Mouse (Mus musculus): ENCODE data around the gene Eif6.

Gene Eif6

DNA sequence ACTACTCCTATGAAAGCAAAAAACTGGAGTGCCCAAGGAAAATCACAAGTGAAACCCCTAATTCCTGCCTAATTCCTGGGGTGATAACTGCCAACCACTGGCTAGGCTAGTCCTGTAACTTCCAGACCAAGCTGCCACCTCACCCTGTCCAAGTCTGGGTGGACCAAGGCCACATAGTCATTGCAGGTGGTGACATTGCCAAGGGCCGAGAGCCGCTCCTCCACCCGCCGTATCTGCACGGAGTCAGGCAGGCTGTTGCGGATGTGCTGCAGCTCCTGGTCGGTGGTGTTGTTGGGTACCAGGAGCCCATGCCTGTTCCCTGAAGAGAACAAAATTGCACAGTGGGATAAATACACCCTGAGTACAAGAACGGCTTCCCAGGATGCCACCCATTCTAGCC, 3.0 kb downstream of the Eif6 start:
- no peak for DNase-seq (ENCODE audit: low spot score in 2 of 2)

DNA sequence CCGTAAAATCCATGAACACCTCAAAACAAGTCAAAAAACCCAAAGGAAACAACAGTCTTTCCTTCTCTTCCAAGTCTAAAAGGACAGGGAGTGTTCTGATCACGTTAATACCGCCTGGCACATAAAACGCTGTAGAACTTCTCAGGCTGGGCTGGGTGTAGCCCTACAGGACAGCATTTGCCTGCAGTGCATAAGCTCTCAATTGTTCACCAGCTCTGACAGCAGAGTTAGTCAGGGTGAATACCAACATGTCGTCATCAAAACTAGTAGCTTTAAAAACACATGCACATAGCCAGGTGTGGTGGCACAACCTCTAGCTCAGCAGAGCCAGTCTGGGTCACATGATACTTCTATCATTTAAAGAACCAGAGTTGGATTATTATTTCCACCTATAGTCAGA, 5.9 kb downstream of the Eif6 start:
- no peak for DNase-seq (ENCODE audit: low spot score in 2 of 2)

DNA sequence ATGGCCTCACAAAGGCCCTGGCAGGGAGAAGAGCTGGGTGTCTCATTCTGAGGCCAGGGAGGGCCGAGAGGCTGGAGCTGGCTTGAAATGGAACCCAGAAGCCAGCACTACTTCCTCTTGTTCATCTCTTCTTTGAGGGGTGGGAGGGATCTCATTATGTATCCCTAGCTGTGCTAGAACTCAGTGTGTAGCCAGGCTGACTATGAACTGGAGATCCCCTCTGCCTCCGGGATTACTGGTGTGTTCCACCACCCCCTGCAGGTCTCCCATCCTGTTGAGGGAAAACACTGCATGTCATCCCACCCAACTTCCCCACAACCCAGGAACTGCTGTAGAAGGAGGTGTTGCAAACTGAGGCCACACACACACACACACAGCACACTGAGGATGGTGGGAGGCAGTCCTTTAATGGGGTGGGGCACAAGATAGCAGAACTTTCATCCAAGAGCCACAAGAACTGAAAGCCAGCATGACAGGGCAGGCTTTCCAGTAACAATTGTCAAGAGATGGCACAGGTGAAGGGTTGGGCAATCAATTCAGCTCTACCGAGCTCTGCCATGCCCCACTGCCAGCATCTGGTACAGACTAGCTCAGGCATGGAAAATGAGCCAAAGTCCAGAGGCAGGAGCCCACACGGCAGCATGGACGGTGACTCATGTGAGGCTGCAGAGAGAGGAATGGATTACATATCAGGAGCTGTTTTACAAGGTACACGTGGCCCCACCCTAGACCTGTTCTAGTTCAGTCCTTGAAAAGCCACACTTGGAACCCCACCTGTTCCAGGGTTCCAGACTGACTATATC, 7.1 kb downstream of the Eif6 start:
- no peak for DNase-seq (ENCODE audit: low spot score in 2 of 2)

DNA sequence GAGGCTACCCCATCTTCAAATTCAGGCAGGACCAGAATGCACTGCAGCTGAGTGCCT, 7.5 kb downstream of the Eif6 start, which contains the start of gene BC029722:
Gene BC029722 (minus strand): TSS at position 35 of the 57 bp plus-strand sequence.
- no peak for DNase-seq (ENCODE audit: low spot score in 2 of 2)

DNA sequence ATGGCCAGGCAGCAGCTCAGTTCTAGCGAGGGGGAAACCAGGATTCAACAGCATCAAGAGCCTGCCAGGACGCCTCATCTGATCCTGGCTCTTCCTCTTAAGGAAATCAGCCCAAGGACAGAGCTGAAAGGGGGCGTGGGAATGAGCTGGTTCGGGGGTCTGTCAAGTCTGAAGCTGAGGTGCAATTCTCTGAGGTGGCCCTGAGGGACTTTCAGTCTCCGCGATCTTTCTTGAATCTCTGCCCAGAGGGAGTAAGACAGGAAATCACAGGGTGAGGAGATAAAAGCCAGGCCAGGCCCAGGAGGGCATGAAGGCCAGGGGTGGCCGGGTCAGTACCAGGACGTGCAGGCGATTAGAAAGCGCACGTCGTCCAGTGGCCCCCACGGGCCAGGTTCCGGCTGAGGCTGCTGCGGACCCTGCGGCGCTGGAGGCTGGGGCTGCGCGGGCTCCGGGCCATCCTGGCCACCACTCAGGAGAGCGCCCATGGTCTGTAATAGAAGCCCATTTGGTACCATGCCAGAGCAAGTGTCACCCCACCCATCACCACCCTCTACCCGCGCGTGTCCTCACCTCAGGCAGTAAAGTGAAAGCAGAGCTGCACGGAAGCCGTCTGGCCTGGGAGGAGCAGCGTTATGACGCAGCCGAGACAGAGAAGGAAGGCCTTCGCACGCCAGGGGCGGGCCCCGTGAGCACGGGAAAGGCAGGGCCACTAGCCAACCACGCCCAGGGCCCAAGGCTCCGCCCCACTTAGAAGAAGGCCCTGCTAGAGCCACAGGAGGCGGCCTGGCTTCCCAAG, 7.9 kb downstream of the Eif6 start:
- DNase-seq (ENCODE audit: low spot score in 2 of 2) = peak; percentile 88 to 96

DNA sequence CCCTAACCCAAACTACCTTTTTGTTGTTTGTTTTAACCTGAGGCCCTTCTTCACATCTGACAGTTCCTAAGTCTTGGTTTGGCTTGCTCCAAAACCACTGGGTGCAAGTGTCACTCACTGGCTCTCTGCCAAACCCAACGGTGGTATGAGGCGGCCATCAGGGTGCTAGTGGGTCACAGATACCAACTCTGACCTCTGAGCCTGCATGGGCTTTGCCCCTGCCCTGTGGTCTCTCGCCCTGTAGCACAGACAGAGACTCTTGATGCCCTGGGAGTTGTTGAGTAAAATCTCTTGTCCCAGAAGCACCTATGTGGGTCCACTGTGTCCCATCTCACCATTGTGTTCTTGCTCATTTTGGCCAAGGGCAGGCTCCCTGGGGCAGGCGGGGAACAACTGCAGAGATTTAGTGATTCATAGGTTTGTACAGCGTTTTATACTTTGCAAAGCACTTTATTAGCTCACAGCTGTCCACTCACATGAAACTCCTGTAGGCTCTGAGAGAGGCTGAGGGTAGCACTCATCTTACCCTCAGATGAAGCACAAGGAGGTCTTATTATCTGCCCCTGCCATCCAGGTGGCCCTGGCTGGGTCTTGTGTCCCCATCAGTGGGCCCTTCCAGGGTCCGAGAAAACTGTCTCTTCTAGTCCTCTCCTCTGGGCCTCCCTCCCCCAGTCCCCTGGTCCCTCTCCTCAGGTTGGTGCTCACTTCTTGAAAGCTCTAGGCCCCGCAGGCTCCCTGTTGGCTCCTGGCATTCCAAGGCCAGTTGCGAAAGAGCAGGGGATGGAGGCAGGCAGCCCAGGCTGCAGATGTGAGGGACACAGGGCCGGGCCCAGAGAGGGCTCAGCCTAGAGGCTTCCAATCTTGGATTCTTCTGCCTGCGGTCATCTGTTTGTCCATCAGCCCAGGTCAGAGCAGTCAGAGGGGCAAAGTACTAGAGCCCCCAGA, 9.2 kb downstream of the Eif6 start:
- DNase-seq (ENCODE audit: low spot score in 2 of 2) = no peak

DNA sequence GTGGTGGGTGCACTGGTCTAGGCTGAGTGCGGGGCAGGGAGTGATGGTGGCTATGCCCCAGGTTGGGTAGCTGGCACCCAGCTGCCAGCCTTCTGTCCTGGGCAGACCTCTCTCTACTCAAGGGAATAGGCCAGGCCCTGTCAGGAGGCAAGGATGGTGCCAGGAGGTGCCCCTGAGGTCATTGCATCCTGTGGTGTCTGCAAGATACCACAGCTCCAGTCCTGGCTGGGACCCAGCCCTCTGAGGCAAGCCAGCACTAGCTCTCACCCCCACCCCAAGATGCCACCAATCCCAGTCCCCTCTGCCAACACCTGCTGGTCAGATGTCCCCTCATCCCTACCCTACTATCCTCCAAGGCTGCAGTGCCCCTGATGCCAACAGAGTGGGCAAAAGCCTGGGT, 10.5 kb downstream of the Eif6 start:
- no peak for DNase-seq (ENCODE audit: low spot score in 2 of 2)

DNA sequence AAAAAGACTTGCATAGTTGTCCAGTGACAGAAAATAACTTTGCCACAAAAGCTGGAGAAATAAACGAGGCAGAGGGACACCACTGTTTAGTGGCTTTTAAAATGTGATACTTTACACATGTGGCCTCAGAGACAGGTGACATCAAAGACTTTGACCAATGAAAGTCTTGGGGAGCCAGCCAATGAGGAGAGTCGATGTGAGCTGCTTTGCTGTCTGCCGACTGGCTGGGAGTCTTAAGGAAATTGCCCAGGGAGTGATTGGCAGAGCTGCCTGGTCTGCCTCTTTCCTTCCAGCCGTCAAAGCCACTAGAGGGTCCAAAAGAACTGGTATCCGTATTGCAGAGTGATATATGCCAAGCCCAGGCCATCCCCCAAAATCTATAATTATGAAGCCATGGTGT, 11.9 kb downstream of the Eif6 start:
- no peak for DNase-seq (ENCODE audit: low spot score in 2 of 2)

DNA sequence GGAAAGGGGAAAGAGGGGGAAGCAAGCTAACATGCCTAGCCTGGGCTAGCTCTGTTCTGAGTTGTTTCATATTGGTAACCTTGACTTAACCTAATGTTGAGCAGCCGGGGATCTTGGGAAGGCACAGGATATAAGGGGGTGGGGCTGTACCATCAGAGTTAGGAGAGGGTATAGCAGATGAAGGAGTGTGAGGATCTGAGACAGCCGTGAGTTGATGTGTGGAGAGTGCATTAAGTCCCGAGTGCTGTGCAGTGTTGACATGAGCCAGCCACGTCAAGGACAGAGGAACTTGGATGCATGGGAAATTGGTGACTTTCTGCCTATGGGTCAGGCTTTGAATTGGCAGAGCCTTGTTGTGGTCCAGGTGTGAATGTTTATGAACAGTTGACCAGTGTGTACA, 14.1 kb downstream of the Eif6 start:
- DNase-seq (ENCODE audit: low spot score in 2 of 2) = no peak

DNA sequence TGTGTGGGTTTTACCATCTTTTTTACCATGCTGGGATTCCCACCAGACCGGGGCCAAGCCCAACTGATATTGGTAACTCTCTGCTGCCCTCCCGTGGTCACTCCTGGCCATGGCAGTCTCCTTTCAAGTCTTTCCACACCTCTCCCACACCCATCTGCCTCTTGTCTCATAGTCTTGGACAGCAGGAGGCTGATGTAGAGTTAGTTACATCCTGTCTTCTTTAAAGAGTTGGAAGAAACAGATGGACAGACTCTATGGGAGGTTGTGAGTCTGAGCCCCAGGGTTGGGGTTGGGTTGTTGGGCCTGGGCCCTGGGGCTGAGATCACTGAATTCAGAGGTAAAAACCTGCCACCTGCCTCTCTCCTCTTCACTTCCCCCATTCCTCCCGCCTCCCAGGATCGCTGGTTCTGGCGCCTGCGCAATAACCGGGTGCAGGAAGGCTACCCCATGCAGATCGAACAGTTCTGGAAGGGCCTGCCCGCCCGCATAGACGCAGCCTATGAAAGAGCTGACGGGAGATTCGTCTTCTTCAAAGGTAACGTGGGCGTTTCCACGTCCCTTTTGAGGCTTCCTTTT, 14.8 kb downstream of the Eif6 start:
- DNase-seq (ENCODE audit: low spot score in 2 of 2) = peak; percentile 65 to 95

DNA sequence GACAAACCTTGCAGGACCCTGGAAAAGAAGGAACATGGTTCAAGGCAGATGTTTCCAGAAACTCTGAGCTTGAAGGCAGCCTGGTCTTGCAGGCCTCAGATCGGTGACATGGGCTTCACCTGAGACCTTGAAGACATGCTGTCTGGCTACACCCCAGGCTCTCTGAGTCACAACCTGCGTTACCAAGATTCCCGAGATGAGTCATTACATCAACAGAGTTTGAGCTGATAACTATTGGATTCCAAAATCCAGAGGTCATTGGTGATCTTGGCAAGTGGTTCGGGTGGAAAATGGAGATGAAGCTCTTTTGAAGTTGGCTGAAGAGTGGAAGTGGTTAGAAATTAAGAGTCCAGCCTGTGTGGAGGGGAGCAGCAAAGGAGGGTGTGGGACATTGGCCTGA, 17.1 kb downstream of the Eif6 start:
- DNase-seq (ENCODE audit: low spot score in 2 of 2) = no peak

DNA sequence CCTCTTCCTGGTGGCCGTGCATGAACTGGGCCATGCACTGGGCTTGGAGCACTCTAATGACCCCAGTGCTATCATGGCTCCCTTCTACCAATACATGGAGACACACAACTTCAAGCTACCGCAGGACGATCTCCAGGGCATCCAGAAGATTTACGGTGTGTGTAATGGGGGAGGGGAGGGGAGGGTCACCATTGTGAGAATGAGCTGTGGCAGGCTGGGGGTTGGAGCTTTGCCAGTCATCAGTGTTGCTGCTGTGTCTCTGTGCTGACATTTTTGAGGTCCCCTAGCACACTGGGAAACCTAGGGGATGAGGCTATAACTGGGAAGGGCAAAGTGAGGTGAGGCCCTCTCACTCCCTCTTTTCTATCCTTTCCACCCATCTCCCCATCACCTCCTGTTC, 19.3 kb downstream of the Eif6 start:
- no peak for DNase-seq (ENCODE audit: low spot score in 2 of 2)

DNA sequence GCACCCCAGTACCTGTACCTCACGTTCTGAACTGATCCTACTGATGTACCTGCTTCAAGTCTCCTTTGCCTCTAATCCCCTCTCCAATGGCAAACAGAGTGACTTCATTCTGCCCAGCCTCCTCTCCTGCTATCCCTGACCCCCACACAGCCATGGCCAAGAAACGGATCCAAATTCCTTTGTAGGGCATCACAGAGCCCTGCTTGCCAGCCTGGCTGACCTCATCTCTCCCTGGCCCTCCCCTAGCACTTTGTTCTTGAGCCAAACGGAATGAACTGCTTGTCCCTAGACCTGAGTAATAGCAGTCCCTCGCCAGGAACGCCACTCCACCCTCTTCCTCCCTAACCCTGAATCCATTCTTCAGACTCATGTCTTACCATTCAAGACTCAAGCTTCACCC, 20.2 kb downstream of the Eif6 start:
- no peak for DNase-seq (ENCODE audit: low spot score in 2 of 2)

DNA sequence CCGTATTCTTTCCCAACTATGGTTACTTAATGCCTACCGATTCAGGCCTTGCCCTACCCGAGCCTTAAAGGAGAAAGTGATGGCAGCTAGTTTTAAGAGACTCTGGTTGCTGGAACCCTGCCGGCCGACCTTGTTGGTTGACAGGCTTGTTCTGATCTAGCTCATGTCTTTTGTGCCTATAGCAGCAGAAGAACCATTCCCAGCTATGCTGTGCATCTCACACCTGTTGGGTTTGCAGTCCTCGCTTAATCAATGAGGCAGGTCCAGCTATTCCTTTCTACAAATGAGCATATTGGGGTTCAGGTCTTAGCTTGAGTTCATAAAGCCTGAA, 20.8 kb downstream of the Eif6 start:
- no peak for DNase-seq (ENCODE audit: low spot score in 2 of 2)

DNA sequence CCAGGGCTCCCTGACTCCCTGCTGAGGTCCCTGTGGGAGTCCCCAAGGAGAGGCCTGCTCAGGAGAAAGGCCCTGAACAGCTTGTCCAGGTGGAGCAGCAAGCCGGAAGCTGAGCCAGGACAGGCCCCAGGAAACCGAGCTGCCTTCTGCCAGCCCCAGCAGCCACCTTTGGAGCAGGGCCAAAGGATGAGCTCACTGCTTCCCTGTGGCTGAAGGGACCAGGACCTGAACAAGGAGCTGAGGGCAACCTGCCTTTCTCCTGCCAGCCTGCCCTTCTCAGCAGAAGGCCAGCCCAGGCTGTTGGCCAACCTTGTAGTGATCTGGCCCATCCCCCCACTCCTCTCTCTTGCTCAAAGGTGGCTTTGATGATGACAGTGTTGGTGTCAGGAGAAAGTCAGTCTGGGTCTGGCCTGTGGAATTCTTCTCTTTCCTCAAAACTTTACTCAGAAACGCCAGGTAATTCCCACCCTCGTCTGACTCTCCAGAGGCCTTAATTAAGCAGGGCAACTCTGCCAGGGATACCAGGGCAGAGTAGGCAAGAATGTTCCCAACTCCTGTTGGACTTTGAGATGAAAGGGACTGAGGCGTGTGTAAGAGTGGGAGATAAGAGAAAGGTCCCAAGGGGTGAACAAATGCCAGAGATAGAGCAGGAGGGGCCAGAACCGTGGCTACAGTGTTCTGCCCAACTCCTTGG, 21.3 kb downstream of the Eif6 start:
- no peak for DNase-seq (ENCODE audit: low spot score in 2 of 2)

DNA sequence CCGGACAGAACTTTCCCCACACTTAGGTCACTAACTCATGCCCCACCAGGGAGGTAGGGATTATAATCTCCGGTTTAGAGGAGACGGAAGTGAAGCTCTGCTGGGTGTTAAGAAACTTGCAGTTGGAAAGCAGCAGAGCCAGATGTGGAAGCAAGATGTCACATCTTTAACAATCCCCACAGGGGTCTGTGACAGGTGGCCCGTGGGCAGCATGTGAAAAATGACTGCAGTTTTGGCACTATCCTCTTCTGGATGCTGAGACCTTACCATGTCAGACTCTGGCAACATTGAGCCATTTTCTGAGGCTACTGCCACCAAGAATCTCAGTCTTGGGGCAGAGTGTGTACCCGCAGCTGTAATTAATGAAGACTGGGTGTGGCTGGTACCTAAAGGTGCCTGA, 22.7 kb downstream of the Eif6 start:
- no peak for DNase-seq (ENCODE audit: low spot score in 2 of 2)

DNA sequence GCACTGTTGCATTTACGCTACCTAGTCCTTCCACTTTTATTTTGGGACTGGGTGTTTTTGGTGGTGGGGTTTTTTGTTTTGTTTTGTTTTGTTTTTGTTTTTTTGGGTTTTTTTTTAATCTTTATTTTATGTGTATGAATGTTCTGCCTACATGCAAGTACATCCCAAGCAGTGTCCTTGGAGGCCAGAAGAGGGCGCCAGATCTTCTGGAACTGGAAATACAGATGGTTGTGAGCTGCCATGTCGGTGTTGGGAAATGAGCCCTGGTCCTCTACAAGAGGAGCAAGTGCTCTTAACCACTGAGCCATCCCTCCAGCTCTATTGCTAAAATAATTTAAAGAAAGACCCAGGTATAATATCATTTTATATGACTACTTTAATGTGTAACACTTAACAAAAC, 24.0 kb downstream of the Eif6 start:
- no peak for DNase-seq (ENCODE audit: low spot score in 2 of 2)

DNA sequence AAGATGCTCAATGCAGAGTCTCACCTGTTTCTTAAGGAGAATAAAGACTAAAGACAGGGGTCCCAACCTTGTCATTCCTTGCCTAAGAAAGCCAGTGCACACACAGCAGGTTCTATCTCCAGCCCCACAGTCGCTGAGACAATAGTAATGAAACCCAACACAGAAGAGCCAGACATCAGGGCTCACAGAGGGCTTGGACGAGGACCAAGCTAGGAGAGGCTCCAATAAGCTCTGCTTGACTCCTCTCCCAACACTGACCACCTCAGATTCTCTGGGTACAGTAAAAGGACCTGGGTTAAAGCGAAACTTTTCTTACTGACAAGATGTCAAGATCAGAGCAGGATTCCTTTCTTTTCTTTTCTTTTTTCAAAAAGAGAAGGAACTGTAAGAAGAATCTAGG, 28.1 kb downstream of the Eif6 start:
- DNase-seq (ENCODE audit: low spot score in 2 of 2) = no peak

DNA sequence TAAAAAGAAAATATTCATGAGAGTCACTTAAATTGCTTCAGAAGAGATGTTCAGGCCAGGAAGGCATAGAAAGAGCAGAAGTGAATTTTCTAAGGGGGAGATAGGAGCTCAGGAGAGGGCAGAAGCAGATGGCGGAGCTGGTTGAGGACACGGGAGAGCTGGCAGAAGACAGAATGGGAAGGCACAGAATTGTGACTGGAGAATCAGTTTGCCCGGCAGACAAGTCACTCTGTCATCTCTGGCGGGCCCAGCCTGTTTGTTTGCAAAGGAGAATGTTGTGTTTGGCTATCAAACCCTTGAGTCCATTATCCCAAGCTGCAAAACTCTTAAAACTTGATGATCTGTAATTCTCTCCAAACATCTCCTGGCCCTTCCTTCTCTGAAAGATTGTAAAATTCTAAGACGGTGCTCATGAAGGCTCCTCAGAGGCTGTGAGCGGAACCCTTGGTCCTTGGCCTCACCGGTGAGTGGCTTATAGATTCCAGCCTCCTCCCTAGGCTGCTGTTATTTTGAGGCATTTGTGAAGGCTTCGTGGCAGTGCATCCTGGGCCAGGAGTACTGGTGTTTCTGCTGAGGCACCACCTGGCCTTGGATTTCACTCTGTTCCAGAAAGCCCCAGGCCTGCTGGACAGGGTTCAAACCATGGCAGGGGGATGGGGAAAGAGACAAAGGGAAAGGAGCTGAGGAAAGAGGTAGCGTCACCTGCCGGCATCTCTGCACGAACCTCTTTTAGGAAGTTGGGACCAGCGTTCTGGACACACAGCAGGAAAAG, 31.9 kb downstream of the Eif6 start:
- DNase-seq (ENCODE audit: low spot score in 2 of 2) = no peak

DNA sequence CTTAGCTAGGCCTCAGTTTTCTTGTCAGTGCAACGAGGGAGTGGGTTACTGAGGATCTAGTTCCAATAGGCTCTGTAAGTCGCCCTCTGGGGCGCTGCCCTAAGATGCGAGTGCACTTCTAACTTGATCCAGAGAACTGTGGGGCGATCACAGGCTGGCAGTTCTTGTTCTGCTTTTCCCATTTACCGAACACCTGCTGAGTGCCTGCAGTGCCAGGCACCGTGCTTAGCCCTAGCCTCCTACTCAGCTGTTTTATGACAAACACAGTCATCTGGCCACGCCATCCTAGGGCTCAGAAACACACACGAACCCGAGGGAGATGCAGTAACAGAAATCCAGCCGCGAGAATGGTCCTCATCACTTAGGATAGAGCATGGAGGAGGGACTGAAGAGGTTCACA, 33.8 kb downstream of the Eif6 start:
- DNase-seq (ENCODE audit: low spot score in 2 of 2) = no peak
